Mouse (Mus musculus) spleen, adult 2 months (tissue): ENCODE measurements around the gene Fn3k. TPM values are rescaled to one million over a fixed set of nuclear protein-coding genes. Genes with fewer than 3 reads are reported as not detected.

Source experiments
- DNase-seq, 2 experiments: peaks; one replicate each; pipeline versions ENCODE4 v3.0.0 to v3.0.0-alpha.2; 2012 to 2021; ENCODE audit warnings: low spot score in 2 of 2, low read depth in 1 of 2
- H3K27ac ChIP-seq: fragments of 200-500 bp; 2 replicates; pipeline ENCODE4 v1.5.1; 2012; ENCODE audit warnings: low read length, inconsistent platforms; ENCODE audit not compliant: insufficient read depth
- H3K27me3 ChIP-seq: fragments of 200-500 bp; 2 replicates; pipeline ENCODE4 v1.6.1; 2012; ENCODE audit warnings: mild to moderate bottlenecking, moderate library complexity, low read length, inconsistent platforms; ENCODE audit not compliant: control insufficient read depth, insufficient read depth
- H3K36me3 ChIP-seq: fragments of 200-500 bp; 2 replicates; pipeline ENCODE4 v1.6.1; 2012; ENCODE audit warnings: mild to moderate bottlenecking, low read length, inconsistent platforms; ENCODE audit not compliant: control insufficient read depth, insufficient read depth
- H3K4me1 ChIP-seq: fragments of 200-500 bp; 2 replicates; pipeline ENCODE4 v1.6.1; 2011; ENCODE audit warnings: inconsistent platforms; ENCODE audit not compliant: control insufficient read depth, insufficient read depth, insufficient read length
- H3K4me3 ChIP-seq: fragments of 200-500 bp; 2 replicates; pipeline ENCODE4 v1.5.1; 2011; ENCODE audit warnings: mild to moderate bottlenecking, inconsistent platforms; ENCODE audit not compliant: insufficient read depth, insufficient read length; ENCODE audit errors: extremely low read depth
- CTCF ChIP-seq: fragments of 200-500 bp; IDR thresholded peaks from 2 replicates; pipeline ENCODE4 v1.5.1; 2011; ENCODE audit warnings: mild to moderate bottlenecking, inconsistent platforms; ENCODE audit not compliant: insufficient read depth, insufficient read length, insufficient replicate concordance; ENCODE audit errors: extremely low read depth
- POLR2A ChIP-seq: fragments of 200-500 bp; IDR thresholded peaks from 2 replicates; pipeline ENCODE4 v1.6.1; 2011; ENCODE audit warnings: low read depth, low read length, inconsistent platforms
- WGBS: fragments of 180-500 bp; shearing (Covaris S2); methylation state at CpG from one replicate; pipeline ENCODE4 v1.1.7; 2018; 5-methylcytosine and 5-hydroxymethylcytosine counted together
- polyA plus RNA-seq: library from polyadenylated mRNA; depleted of rRNA; stranded (reverse); fragments of >200 nt; gene quantifications from 2 replicates; pipeline ENCODE4 v1.2.3, GENCODE M21; 2012; rRNA removed

Fn3k gene
- polyA plus RNA-seq: 5.9 and 7.4 TPM in 2 replicates

GRCm38 (mm10) chr11:121434156-121435155, at the start of gene Fn3k:
Fn3k (plus strand) TSS chr11:121434913.
- TF ChIP-seq POLR2A (no peak), CTCF (no peak)
- H3K4me1 ChIP-seq: peaks cover 3% of the 10 kb centered on the region; the same call in 1 of the 2 replicates
- H3K4me3 ChIP-seq: peak within 1 kb of the TSS; percentile 42
- H3K36me3 ChIP-seq: no peaks in the 10 kb centered on the region
- WGBS: 6% methylated on average over 30 of the region's 30 CpGs
- peak; percentile 52 to 77 for DNase-seq
- H3K27me3 ChIP-seq: no peaks in the 10 kb centered on the region
- H3K27ac ChIP-seq: peak within 1 kb of the TSS; percentile 10; the same call in 1 of the 2 replicates

GRCm38 (mm10) chr11:121387750-121388553, 46.8 kb upstream of the Fn3k start, which contains the start of gene Rab40b:
Rab40b (minus strand) TSS chr11:121388251.
- TF ChIP-seq CTCF (no peak), POLR2A (no peak)
- DNase-seq: peak in 1 of 2 experiments; percentile 5
- peaks cover 3% of the 10 kb centered on the region; the same call in 1 of the 2 replicates for H3K4me1 ChIP-seq
- no peak within 1 kb of the TSS for H3K27ac ChIP-seq
- 3% methylated on average over 61 of the region's 61 CpGs for WGBS
- H3K4me3 ChIP-seq: peak within 1 kb of the TSS; percentile 45; the same call in 1 of the 2 replicates
- no peaks in the 10 kb centered on the region for H3K36me3 ChIP-seq
- no peaks in the 10 kb centered on the region for H3K27me3 ChIP-seq

- no peak for TF ChIP-seq POLR2A
- no peak for TF ChIP-seq CTCF
- Histone ChIP-seq H3K27ac (no peak overlapping the region), H3K27me3 (no peaks in the 10 kb centered on the region), H3K4me3 (no peak overlapping the region), H3K4me1 (peaks cover 3% of the 10 kb centered on the region; the same call in 1 of the 2 replicates), H3K36me3 (no peaks in the 10 kb centered on the region)
- 16% methylated on average over 6 of the region's 6 CpGs for WGBS
- no peak for DNase-seq
These were observed 46.2 kb upstream of the Fn3k start for GRCm38 (mm10) chr11:121388554-121388945.

- no peaks in the 10 kb centered on the region for H3K36me3 ChIP-seq
- no peak overlapping the region for H3K27ac ChIP-seq
- WGBS: 55% methylated on average over 3 of the region's 3 CpGs
- H3K4me1 ChIP-seq: peaks cover 3% of the 10 kb centered on the region; the same call in 1 of the 2 replicates
- no peak overlapping the region for H3K4me3 ChIP-seq
- no peak for DNase-seq
- TF ChIP-seq POLR2A (no peak), CTCF (no peak)
- H3K27me3 ChIP-seq: no peaks in the 10 kb centered on the region
These were observed 43.9 kb upstream of the Fn3k start for GRCm38 (mm10) chr11:121390793-121391192.

- H3K36me3 ChIP-seq: no peaks in the 10 kb centered on the region
- H3K27ac ChIP-seq: no peak overlapping the region
- no peaks in the 10 kb centered on the region for H3K27me3 ChIP-seq
- TF ChIP-seq POLR2A (no peak), CTCF (no peak)
- H3K4me1 ChIP-seq: peaks cover 3% of the 10 kb centered on the region; the same call in 1 of the 2 replicates
- DNase-seq: no peak
- 86% methylated on average over 3 of the region's 3 CpGs for WGBS
- no peak overlapping the region for H3K4me3 ChIP-seq
These were observed 42.3 kb upstream of the Fn3k start for GRCm38 (mm10) chr11:121392405-121392804.

- 75% methylated on average over 3 of the region's 3 CpGs for WGBS
- TF ChIP-seq POLR2A: no peak
- no peak for TF ChIP-seq CTCF
- Histone ChIP-seq H3K4me1 (no peaks in the 10 kb centered on the region), H3K27me3 (no peaks in the 10 kb centered on the region), H3K4me3 (no peak overlapping the region), H3K27ac (no peak overlapping the region), H3K36me3 (no peaks in the 10 kb centered on the region)
- DNase-seq: no peak
These were observed 27.2 kb upstream of the Fn3k start for GRCm38 (mm10) chr11:121407366-121408155.
